Mouse (Mus musculus) forebrain, embryonic 16.5 days (tissue): Measurements from ENCODE around the gene Tnnc2. TPM values are rescaled to one million over a fixed set of nuclear protein-coding genes. Genes with fewer than 3 reads are reported as not detected.
"Not testable (repeated sequence)": the region's sequence is repeated elsewhere in the genome, so short reads cannot be mapped to it uniquely, and the experiment has no call there.

Experiments used
- ATAC-seq: fragments of 200-750 bp; cut with Nextera tagmentation; 2 replicates; pipeline ENCODE4 v1.8.0; 2017; ENCODE audit warnings: mild to moderate bottlenecking, moderate library complexity
- H3K27ac ChIP-seq: fragments of 300-500 bp; sonication (generic); 2 replicates; pipeline ENCODE4 v1.5.1; 2014; ENCODE audit warnings: low read length, control low read depth
- H3K27me3 ChIP-seq: fragments of 300-500 bp; sonication (generic); replicated peaks from 2 replicates; pipeline ENCODE4 v1.6.1; 2014; ENCODE audit warnings: low read length; ENCODE audit not compliant: control insufficient read depth, insufficient read depth
- H3K36me3 ChIP-seq: fragments of 300-500 bp; sonication (generic); 2 replicates; pipeline ENCODE4 v1.6.1; 2014; ENCODE audit not compliant: control insufficient read depth, insufficient read depth
- H3K4me1 ChIP-seq: fragments of 300-500 bp; sonication (generic); replicated peaks from 2 replicates; pipeline ENCODE4 v1.6.1; 2014; ENCODE audit warnings: low read length; ENCODE audit not compliant: control insufficient read depth, insufficient read depth
- H3K4me2 ChIP-seq: fragments of 300-500 bp; sonication (generic); 2 replicates; pipeline ENCODE4 v1.6.1; 2014; ENCODE audit warnings: mild to moderate bottlenecking, low read length, control low read depth
- H3K4me3 ChIP-seq: fragments of 300-500 bp; sonication (generic); replicated peaks from 2 replicates; pipeline ENCODE4 v1.5.1; 2014; ENCODE audit warnings: mild to moderate bottlenecking, low read length, control low read depth
- H3K9ac ChIP-seq: fragments of 300-500 bp; sonication (generic); replicated peaks from 2 replicates; pipeline ENCODE4 v1.6.1; 2014; ENCODE audit warnings: low read depth, low read length, control low read depth
- H3K9me3 ChIP-seq: fragments of 300-500 bp; sonication (generic); 2 replicates; pipeline ENCODE4 v1.6.1; 2016; ENCODE audit warnings: low read length; ENCODE audit not compliant: control insufficient read depth
- WGBS: fragments of 180-500 bp; shearing (Covaris S2); extraction: QIAGEN DNeasy Blood & Tissue Kit; methylation state at CpG from one replicate; pipeline ENCODE4 v1.1.7; 2014; 5-methylcytosine and 5-hydroxymethylcytosine counted together
- polyA plus RNA-seq: library from polyadenylated mRNA; unstranded; fragments of >200 nt; fragmentation: Nextera tagmentation; extraction: Ambion mirVana; gene quantifications from 2 replicates; pipeline ENCODE4 v1.2.1, GENCODE M21; 2015

Gene Tnnc2
- polyA plus RNA-seq, 1 experiment from 2014 or later, result not detected

DNA sequence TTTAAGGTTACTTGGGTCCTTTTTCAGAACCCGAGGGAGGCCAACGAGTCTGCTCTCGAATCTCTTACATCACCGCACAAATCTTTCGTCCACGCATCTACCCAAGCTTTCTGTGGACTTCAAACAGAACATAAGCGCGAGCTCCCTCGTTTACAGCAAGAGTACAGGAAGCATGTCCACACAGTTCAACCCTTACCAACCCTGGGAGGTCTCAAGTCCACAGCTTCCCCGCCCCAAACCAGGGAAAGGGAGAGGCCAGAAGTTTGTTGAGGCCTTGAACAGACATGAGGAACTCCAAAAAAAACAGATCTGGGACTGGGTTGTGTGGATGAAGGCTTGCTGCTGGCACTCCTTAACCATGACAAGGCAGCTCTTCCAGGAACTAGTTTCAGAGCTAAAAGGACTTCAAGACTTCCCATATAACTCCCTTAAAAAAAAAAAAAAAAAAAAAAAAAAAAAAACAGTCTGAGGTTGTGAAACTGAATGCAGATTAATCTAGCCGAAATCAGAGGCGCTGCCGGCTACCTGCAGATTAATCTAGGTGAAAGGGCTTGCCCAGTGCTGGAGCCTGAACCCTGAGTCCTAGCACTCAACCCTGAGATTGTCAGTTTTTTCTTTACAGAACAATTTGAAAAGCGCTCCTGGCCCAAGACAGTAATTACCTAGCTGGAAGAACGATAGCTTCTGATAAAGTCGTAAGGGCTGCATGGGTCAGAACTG is 23.6 kb upstream of the Tnnc2 start:
- no peak for ATAC-seq
- Histone ChIP-seq H3K4me3 (no peak overlapping the region), H3K4me2 (peak overlapping the region; percentile 66), H3K9ac (peak overlapping the region; percentile 80; the same call in 1 of the 2 replicates), H3K27ac (no peak overlapping the region), H3K9me3 (no peaks in the 10 kb centered on the region), H3K4me1 (peaks cover 32% of the 10 kb centered on the region), H3K36me3 (no peaks in the 10 kb centered on the region), H3K27me3 (no peaks in the 10 kb centered on the region)
- 89% methylated on average over 16 of the region's 16 CpGs for WGBS

DNA sequence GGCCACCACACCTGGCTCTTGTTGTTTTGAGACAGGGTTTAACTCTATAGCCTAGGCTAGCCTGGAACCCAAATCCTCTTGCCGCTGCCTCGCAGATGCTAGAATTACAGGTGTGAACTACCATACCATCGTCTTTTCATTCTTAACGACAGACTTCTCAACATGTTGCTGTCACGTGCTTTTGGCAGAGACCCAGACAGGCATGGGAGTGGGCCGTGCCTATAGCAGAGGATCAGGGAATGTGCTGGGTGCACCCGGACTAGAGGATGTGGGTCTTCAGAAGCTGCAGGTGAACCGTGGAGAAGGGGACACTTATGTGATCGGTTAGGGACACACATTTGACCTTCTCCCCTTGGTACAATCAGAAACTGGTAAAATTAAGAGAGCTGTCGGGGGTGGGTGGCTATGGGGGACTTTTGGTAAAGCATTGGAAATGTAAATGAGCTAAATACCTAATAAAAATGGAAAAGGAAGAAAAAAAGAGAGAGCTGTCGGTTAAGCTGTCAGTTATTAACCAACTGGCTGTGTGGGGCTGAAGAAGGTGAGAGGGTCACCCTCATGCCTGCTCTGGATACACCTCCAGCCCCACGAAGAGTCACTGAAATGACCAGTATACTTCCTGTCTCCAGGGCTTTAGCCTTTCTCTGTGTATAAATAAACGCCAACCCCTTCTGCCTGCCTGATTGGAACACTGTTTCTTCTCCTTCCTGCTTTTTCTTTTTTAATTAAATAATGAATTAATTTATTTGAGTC is 20.7 kb upstream of the Tnnc2 start:
- no peak overlapping the region for H3K27ac ChIP-seq
- WGBS, result 88% methylated on average over 13 of the region's 13 CpGs
- H3K36me3 ChIP-seq, result no peaks in the 10 kb centered on the region; the same call in 1 of the 2 replicates
- no peak overlapping the region for H3K4me2 ChIP-seq
- H3K9me3 ChIP-seq, result no peaks in the 10 kb centered on the region
- no peak overlapping the region for H3K9ac ChIP-seq
- H3K4me3 ChIP-seq, result no peak overlapping the region
- peaks cover 15% of the 10 kb centered on the region for H3K4me1 ChIP-seq
- H3K27me3 ChIP-seq, result no peaks in the 10 kb centered on the region
- ATAC-seq, result no peak

DNA sequence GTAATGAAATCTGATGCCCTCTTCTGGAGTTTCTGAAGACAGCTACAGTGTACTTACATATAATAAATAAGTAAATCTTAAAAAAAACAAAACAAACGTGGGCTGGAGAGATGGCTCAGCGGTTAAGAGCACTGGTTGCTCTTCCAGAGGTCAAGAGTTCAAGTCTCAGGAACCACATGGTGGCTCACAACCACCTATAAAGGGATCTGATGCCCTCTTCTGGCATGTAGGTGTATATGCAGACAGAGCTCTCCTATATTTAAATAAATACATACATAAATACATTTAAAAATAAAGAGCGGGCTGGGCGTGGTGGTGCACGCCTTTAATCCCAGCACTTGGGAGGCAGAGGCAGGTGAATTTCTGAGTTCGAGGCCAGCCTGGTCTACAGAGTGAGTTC is 18.8 kb upstream of the Tnnc2 start:
- H3K4me1 ChIP-seq, H3K27ac ChIP-seq, ATAC-seq, H3K4me3 ChIP-seq, H3K36me3 ChIP-seq, H3K4me2 ChIP-seq, H3K9me3 ChIP-seq, H3K27me3 ChIP-seq, H3K9ac ChIP-seq: not testable (repeated sequence)
- WGBS, result 86% methylated on average over 6 of the region's 6 CpGs

DNA sequence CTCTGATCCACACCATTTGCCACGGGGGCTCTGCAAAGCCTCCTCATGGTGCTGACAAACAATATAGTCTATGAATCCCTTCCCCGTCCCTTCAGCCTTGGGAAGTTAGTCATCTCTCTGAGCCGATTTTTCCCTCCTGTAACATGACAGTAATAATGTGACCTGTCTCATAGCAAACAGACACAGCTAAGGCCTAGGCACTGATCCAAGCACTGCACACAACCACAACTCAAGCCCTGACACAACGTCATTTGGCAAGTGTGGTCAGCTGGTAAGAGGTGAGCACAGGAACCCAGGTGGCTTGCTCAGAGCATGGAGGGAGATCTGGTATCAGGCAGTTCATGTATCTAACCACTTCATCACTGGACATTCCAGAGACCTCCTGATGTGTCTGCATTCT is 16.1 kb upstream of the Tnnc2 start:
- no peaks in the 10 kb centered on the region for H3K27me3 ChIP-seq
- no peak overlapping the region for H3K27ac ChIP-seq
- WGBS, result 86% methylated on average over 4 of the region's 4 CpGs
- no peak overlapping the region for H3K4me3 ChIP-seq
- peaks cover 12% of the 10 kb centered on the region for H3K36me3 ChIP-seq
- no peak overlapping the region for H3K4me2 ChIP-seq
- H3K9me3 ChIP-seq, result no peaks in the 10 kb centered on the region
- H3K9ac ChIP-seq, result no peak overlapping the region
- H3K4me1 ChIP-seq, result no peaks in the 10 kb centered on the region
- ATAC-seq, result no peak

DNA sequence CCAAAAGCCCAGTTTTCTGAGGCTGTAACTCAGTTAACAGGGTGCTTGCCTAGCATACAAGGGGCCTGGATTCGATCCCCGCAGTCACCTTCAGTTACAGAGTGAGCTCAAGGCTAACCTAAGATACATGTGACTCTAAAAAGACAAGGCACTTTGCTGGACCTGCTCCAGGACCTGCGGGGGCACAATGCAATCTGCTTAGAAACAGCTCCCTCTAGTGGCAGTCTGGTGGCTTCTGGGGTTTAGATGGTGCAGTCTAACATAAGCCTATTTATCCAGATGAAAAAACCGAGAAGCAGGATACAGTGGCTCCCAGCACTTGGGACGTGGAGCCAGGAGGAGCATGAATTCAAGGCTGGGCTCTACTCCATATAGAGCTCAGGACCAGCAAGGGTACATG is 14.5 kb upstream of the Tnnc2 start:
- H3K9me3 ChIP-seq, result no peaks in the 10 kb centered on the region
- peaks cover 12% of the 10 kb centered on the region for H3K36me3 ChIP-seq
- 25% methylated on average over 5 of the region's 5 CpGs for WGBS

DNA sequence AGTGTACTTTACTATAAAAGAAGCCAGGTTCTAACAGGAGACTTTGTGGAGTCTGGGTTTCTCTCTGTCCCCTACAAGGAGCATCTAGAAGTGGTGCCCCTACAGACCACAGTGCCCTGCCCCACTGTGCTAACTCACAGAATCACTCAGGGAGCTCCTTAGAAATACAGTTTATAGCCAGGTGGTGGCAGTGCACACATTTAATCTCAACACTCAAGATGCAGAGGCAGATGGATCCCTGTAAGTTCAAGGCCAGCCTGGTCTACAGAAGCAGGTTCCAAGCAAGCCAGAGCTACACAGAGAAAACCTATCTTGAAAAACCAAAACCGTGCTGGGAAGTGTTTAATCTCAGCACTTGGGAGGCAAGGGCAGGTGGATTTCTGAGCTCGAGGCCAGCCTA is 14.0 kb upstream of the Tnnc2 start:
- no peak for ATAC-seq
- no peak overlapping the region for H3K27ac ChIP-seq
- peaks cover 12% of the 10 kb centered on the region for H3K36me3 ChIP-seq
- H3K4me3 ChIP-seq, result no peak overlapping the region
- H3K9ac ChIP-seq, result no peak overlapping the region
- H3K4me1 ChIP-seq, result no peaks in the 10 kb centered on the region
- no peaks in the 10 kb centered on the region for H3K9me3 ChIP-seq
- no peak overlapping the region for H3K4me2 ChIP-seq
- WGBS, result 95% methylated on average over 2 of the region's 2 CpGs
- H3K27me3 ChIP-seq, result no peaks in the 10 kb centered on the region

More for the DNA sequence above, 14.5 kb upstream of the Tnnc2 start:
- Histone ChIP-seq H3K4me3 (no peak overlapping the region), H3K27ac (no peak overlapping the region), H3K27me3 (no peaks in the 10 kb centered on the region), H3K4me1 (no peaks in the 10 kb centered on the region), H3K9ac (no peak overlapping the region), H3K4me2 (no peak overlapping the region)
- peak; percentile 41; the same call in 1 of the 2 replicates for ATAC-seq

DNA sequence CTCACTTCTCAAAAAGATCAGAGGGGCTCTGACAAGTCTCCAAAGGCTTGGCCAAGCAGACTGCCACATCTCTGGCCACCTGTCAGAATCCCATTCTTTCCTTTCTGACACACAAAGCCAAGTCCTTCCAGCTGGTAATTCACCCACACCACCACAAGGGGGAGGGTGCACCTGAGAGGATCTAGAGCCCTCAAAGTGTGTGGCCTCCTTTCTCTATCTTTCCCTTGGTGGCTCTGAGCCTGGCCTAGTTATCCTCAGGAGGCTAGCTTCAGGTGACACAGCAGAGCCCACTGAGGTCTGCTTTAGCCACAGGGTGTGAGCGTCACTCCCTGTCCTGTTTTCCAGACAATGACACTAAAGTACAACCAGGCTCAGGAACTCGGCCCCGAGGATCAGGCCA is 13.5 kb upstream of the Tnnc2 start:
- Histone ChIP-seq H3K27me3 (no peaks in the 10 kb centered on the region), H3K9me3 (no peaks in the 10 kb centered on the region), H3K4me3 (no peak overlapping the region), H3K9ac (no peak overlapping the region), H3K36me3 (peaks cover 12% of the 10 kb centered on the region), H3K27ac (no peak overlapping the region), H3K4me2 (no peak overlapping the region), H3K4me1 (no peaks in the 10 kb centered on the region)
- ATAC-seq, result no peak
- 82% methylated on average over 3 of the region's 3 CpGs for WGBS

DNA sequence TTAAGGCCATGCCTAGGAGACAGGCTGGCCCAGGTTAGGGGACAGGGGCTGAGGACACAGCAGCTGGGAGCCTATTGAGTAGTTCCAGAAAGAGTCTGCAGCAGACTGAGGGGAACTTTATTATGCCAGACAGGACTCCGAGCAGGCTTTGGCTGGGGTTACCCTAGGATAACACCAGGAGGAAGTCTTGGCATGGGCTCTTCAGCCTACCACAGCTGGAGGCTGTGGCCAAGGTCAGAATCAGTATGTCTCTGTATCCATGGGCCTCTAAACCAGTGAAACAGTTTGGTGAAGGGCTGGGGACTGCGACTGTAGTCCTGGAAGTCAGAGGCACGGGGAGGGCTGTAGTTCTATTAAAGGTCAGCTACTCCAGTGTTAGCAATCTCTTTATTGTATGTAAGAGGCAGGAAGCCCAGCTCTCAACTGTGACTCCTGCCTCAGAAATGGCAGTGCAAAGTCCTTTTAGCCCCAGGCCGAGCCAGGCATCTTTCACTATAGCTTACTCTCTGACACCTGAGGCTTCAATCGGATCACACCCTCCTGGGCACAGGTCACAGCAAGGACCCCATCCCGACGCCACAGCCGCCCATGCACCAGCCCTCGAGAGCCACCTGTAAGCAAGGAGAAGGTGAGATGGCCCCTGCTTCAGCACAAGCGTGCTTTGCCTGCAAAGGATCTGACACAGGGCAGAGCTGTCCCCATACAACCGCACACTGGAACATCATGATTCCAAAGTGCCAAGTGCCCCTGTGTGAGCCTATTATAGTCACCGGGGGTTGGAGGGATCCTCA is 12.8 kb upstream of the Tnnc2 start:
- H3K9ac ChIP-seq, result no peak overlapping the region
- H3K27me3 ChIP-seq, result no peaks in the 10 kb centered on the region
- no peak overlapping the region for H3K27ac ChIP-seq
- no peaks in the 10 kb centered on the region; the same call in 1 of the 2 replicates for H3K4me1 ChIP-seq
- no peak overlapping the region for H3K4me3 ChIP-seq
- H3K36me3 ChIP-seq, result peaks cover 12% of the 10 kb centered on the region
- WGBS, result 90% methylated on average over 12 of the region's 12 CpGs
- H3K4me2 ChIP-seq, result no peak overlapping the region
- no peaks in the 10 kb centered on the region for H3K9me3 ChIP-seq
- no peak for ATAC-seq

DNA sequence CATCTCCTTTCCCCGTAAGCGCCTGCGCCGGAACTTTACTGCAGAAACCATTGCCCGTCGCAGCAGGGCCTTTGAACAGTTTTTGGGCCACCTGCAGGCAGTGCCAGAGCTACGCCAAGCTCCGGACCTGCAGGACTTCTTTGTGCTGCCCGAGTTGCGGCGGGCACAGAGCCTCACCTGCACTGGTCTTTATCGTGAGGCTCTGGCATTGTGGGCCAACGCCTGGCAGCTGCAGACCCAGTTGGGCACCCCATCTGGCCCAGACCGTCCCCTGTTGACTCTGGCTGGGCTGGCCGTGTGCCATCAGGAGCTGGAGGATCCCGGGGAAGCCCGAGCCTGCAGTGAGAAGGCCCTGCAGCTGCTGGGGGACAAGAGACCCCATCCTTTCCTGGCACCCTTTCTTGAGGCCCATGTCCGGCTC is 12.1 kb upstream of the Tnnc2 start:
- Histone ChIP-seq H3K27me3 (no peaks in the 10 kb centered on the region), H3K36me3 (peaks cover 12% of the 10 kb centered on the region), H3K9me3 (no peaks in the 10 kb centered on the region), H3K9ac (no peak overlapping the region), H3K4me1 (peaks cover 3% of the 10 kb centered on the region), H3K4me2 (no peak overlapping the region), H3K4me3 (no peak overlapping the region), H3K27ac (no peak overlapping the region)
- no peak for ATAC-seq
- WGBS, result 91% methylated on average over 18 of the region's 18 CpGs
